Mouse (Mus musculus) liver, embryonic 15.5 days (tissue): ENCODE data around the gene Slc12a5. TPM values are rescaled to one million over a fixed set of nuclear protein-coding genes. Genes with fewer than 3 reads are reported as not detected.

ENCODE experiments used
- ATAC-seq: fragments of 200-750 bp; cut with Nextera tagmentation; 2 replicates; pipeline ENCODE4 v1.8.0; 2017; ENCODE audit warnings: moderate number of reproducible peaks, mild to moderate bottlenecking, moderate library complexity; ENCODE audit not compliant: insufficient read depth
- H3K27ac ChIP-seq: fragments of 300-500 bp; sonication (generic); replicated peaks from 2 replicates; pipeline ENCODE4 v1.5.1; 2015; ENCODE audit warnings: mild to moderate bottlenecking, inconsistent platforms
- H3K27me3 ChIP-seq: fragments of 300-500 bp; sonication (generic); 2 replicates; pipeline ENCODE4 v1.6.1; 2015; ENCODE audit warnings: mild to moderate bottlenecking, inconsistent platforms
- H3K36me3 ChIP-seq: fragments of 300-500 bp; sonication (generic); replicated peaks from 2 replicates; pipeline ENCODE4 v1.6.1; 2015; ENCODE audit warnings: moderate library complexity, mild to moderate bottlenecking, inconsistent platforms
- H3K4me1 ChIP-seq: fragments of 300-500 bp; sonication (generic); replicated peaks from 2 replicates; pipeline ENCODE4 v1.6.1; 2015; ENCODE audit warnings: inconsistent platforms
- H3K4me2 ChIP-seq: fragments of 300-500 bp; sonication (generic); 2 replicates; pipeline ENCODE4 v1.6.1; 2015; ENCODE audit warnings: moderate library complexity, mild to moderate bottlenecking, inconsistent platforms
- H3K4me3 ChIP-seq: fragments of 300-500 bp; sonication (generic); replicated peaks from 2 replicates; pipeline ENCODE4 v1.5.1; 2015; ENCODE audit warnings: mild to moderate bottlenecking, inconsistent platforms
- H3K9ac ChIP-seq: fragments of 300-500 bp; sonication (generic); 2 replicates; pipeline ENCODE4 v1.6.1; 2015; ENCODE audit warnings: moderate library complexity, mild to moderate bottlenecking, inconsistent platforms
- H3K9me3 ChIP-seq: fragments of 300-500 bp; sonication (generic); replicated peaks from 2 replicates; pipeline ENCODE4 v1.6.1; 2016; ENCODE audit warnings: inconsistent platforms
- WGBS: fragments of 180-500 bp; shearing (Covaris S2); methylation state at CpG from one replicate; pipeline ENCODE4 v1.1.7; 2015; ENCODE audit warnings: mixed read lengths; ENCODE audit not compliant: insufficient replicate concordance; 5-methylcytosine and 5-hydroxymethylcytosine counted together
- polyA plus RNA-seq: library from polyadenylated mRNA; unstranded; fragments of >200 nt; fragmentation: Nextera tagmentation; extraction: Ambion mirVana; gene quantifications from 2 replicates; pipeline ENCODE4 v1.2.1, GENCODE M21; 2015

Slc12a5 gene
- polyA plus RNA-seq, 1 experiment from 2014 or later, result 0.26 TPM

- no peaks in the 10 kb centered on the region for H3K36me3 ChIP-seq
- H3K9ac ChIP-seq, result peak within 1 kb of the TSS; percentile 86
- ATAC-seq, result peak; percentile 93
- H3K4me2 ChIP-seq, result peak within 1 kb of the TSS; percentile 86
- peak within 1 kb of the TSS; percentile 58 for H3K27ac ChIP-seq
- H3K27me3 ChIP-seq, result 0 out of 2 replicates have a peak, but pooled peaks cover 12% of the 10 kb centered on the region
- H3K4me1 ChIP-seq, result peaks cover 29% of the 10 kb centered on the region
- peak within 1 kb of the TSS; percentile 91 for H3K4me3 ChIP-seq
- WGBS, result under 1% methylated on average over 104 of the region's 111 CpGs
- H3K9me3 ChIP-seq, result no peaks in the 10 kb centered on the region
Measured at GRCm38 (mm10) chr2:165034131-165035057, 73.8 kb downstream of the Slc12a5 start, which contains the start of gene Ncoa5. Ncoa5 (minus strand) TSS chr2:165034867.

- Histone ChIP-seq H3K4me2 (peak overlapping the region; percentile 86), H3K9me3 (no peaks in the 10 kb centered on the region), H3K4me1 (peaks cover 29% of the 10 kb centered on the region), H3K36me3 (no peaks in the 10 kb centered on the region), H3K9ac (no peak overlapping the region), H3K4me3 (peak overlapping the region; percentile 91), H3K27me3 (0 out of 2 replicates have a peak, but pooled peaks cover 12% of the 10 kb centered on the region), H3K27ac (no peak overlapping the region)
- no peak for ATAC-seq
- WGBS, result 52% methylated on average over 5 of the region's 5 CpGs
Measured at GRCm38 (mm10) chr2:165035058-165035431, 74.4 kb downstream of the Slc12a5 start.

GRCm38 (mm10) chr2:165037415-165037814 lies 76.8 kb downstream of the Slc12a5 start:
- no peak overlapping the region for H3K27ac ChIP-seq
- peaks cover 31% of the 10 kb centered on the region for H3K27me3 ChIP-seq
- H3K4me1 ChIP-seq, result peaks cover 27% of the 10 kb centered on the region
- no peak overlapping the region for H3K4me3 ChIP-seq
- WGBS, result 47% methylated on average over 4 of the region's 4 CpGs
- H3K4me2 ChIP-seq, result no peak overlapping the region
- no peaks in the 10 kb centered on the region for H3K36me3 ChIP-seq
- no peaks in the 10 kb centered on the region for H3K9me3 ChIP-seq
- no peak overlapping the region for H3K9ac ChIP-seq
- ATAC-seq, result no peak

GRCm38 (mm10) chr2:165042126-165042525 lies 81.5 kb downstream of the Slc12a5 start:
- no peak overlapping the region for H3K27ac ChIP-seq
- H3K4me2 ChIP-seq, result no peak overlapping the region
- no peaks in the 10 kb centered on the region for H3K9me3 ChIP-seq
- no peak overlapping the region for H3K4me3 ChIP-seq
- no peak for ATAC-seq
- H3K4me1 ChIP-seq, result no peaks in the 10 kb centered on the region
- no peaks in the 10 kb centered on the region for H3K36me3 ChIP-seq
- H3K27me3 ChIP-seq, result peaks cover 43% of the 10 kb centered on the region
- no peak overlapping the region for H3K9ac ChIP-seq
- 59% methylated on average over 5 of the region's 5 CpGs for WGBS

- Histone ChIP-seq H3K4me3 (no peak overlapping the region), H3K4me1 (no peaks in the 10 kb centered on the region), H3K36me3 (no peaks in the 10 kb centered on the region), H3K27ac (no peak overlapping the region), H3K27me3 (peaks cover 43% of the 10 kb centered on the region), H3K9ac (no peak overlapping the region), H3K4me2 (no peak overlapping the region), H3K9me3 (no peaks in the 10 kb centered on the region)
- no peak for ATAC-seq
- 21% methylated on average over 17 of the region's 17 CpGs for whole genome bisulfite sequencing
Measured at GRCm38 (mm10) chr2:165043090-165043636, 82.6 kb downstream of the Slc12a5 start.

GRCm38 (mm10) chr2:165043729-165044128 lies 83.1 kb downstream of the Slc12a5 start:
- ATAC-seq, result no peak
- no peak overlapping the region for H3K4me3 ChIP-seq
- no peak overlapping the region for H3K4me2 ChIP-seq
- H3K4me1 ChIP-seq, result no peaks in the 10 kb centered on the region
- no peak overlapping the region for H3K27ac ChIP-seq
- peaks cover 37% of the 10 kb centered on the region for H3K27me3 ChIP-seq
- H3K9ac ChIP-seq, result no peak overlapping the region
- no peaks in the 10 kb centered on the region for H3K9me3 ChIP-seq
- H3K36me3 ChIP-seq, result no peaks in the 10 kb centered on the region
- WGBS, result 37% methylated on average over 2 of the region's 2 CpGs

GRCm38 (mm10) chr2:165049044-165049443 lies 88.4 kb downstream of the Slc12a5 start:
- H3K9me3 ChIP-seq, result no peaks in the 10 kb centered on the region
- 63% methylated on average over 5 of the region's 5 CpGs for WGBS
- H3K4me3 ChIP-seq, result no peak overlapping the region
- H3K9ac ChIP-seq, result no peak overlapping the region
- no peaks in the 10 kb centered on the region; the same call in 1 of the 2 replicates for H3K27me3 ChIP-seq
- H3K4me1 ChIP-seq, result no peaks in the 10 kb centered on the region
- no peak overlapping the region for H3K4me2 ChIP-seq
- no peak overlapping the region for H3K27ac ChIP-seq
- no peaks in the 10 kb centered on the region for H3K36me3 ChIP-seq
- no peak for ATAC-seq

Other genes starting within 250 kb of the Slc12a5 start
- gene Spint5, start 245.5 kb upstream of the Slc12a5 start, polyA plus RNA-seq, result not detected in 2 replicates
- gene Wfdc3, start 214.9 kb upstream of the Slc12a5 start, polyA plus RNA-seq, result 2.3 and 2.4 TPM in 2 replicates
- 40.5 and 41.1 TPM in 2 replicates for gene Dnttip1, start 214.8 kb upstream of the Slc12a5 start, polyA plus RNA-seq
- 682 and 720 TPM in 2 replicates for gene Ube2c, start 190.9 kb upstream of the Slc12a5 start, polyA plus RNA-seq
- 27.2 and 51.1 TPM in 2 replicates for gene Tnnc2, start 180.8 kb upstream of the Slc12a5 start, polyA plus RNA-seq
- 5.6 and 7.9 TPM in 2 replicates for gene Snx21, start 175.0 kb upstream of the Slc12a5 start, polyA plus RNA-seq
- 20.3 and 21.3 TPM in 2 replicates for gene Acot8, start 155.9 kb upstream of the Slc12a5 start, polyA plus RNA-seq
- gene Zswim3, start 155.7 kb upstream of the Slc12a5 start, polyA plus RNA-seq, result 4.3 and 5.5 TPM in 2 replicates
- 4.4 TPM in 2 replicates for gene Zswim1, start 138.1 kb upstream of the Slc12a5 start, polyA plus RNA-seq
- not detected in 2 replicates for gene Spata25, start 132.3 kb upstream of the Slc12a5 start, polyA plus RNA-seq
- gene Ctsa, start 127.9 kb upstream of the Slc12a5 start, polyA plus RNA-seq, result 75.4 and 81.1 TPM in 2 replicates
- gene Neurl2, start 127.3 kb upstream of the Slc12a5 start, polyA plus RNA-seq, result 1.5 and 2.5 TPM in 2 replicates
- 17.8 and 23.5 TPM in 2 replicates for gene Pltp, start 103.1 kb upstream of the Slc12a5 start, polyA plus RNA-seq
- 38.3 and 40.7 TPM in 2 replicates for gene Pcif1, start 81.5 kb upstream of the Slc12a5 start, polyA plus RNA-seq
- gene Zfp335, start 49.0 kb upstream of the Slc12a5 start, polyA plus RNA-seq, result 5.9 and 6.9 TPM in 2 replicates
- 5.9 and 10.2 TPM in 2 replicates for gene Mmp9, start 20.0 kb upstream of the Slc12a5 start, polyA plus RNA-seq
- 14.2 and 14.5 TPM in 2 replicates for gene Ncoa5, start 74.1 kb downstream of the Slc12a5 start, polyA plus RNA-seq
- 2.8 and 3.5 TPM in 2 replicates for gene Cd40, start 94.8 kb downstream of the Slc12a5 start, polyA plus RNA-seq
- not detected in 2 replicates for gene 1700025C18Rik, start 129.9 kb downstream of the Slc12a5 start, polyA plus RNA-seq